Mouse (Mus musculus): ENCODE measurements around the gene Hic2. TPM values are rescaled to one million over a fixed set of nuclear protein-coding genes. Genes with fewer than 3 reads are reported as not detected.
A peak's percentile ranks its signal among the peaks of the same experiment; 100 is the strongest.

Gene Hic2
- polyA plus RNA-seq, 1 experiment from 2014 or later, result 9.4 TPM

DNA sequence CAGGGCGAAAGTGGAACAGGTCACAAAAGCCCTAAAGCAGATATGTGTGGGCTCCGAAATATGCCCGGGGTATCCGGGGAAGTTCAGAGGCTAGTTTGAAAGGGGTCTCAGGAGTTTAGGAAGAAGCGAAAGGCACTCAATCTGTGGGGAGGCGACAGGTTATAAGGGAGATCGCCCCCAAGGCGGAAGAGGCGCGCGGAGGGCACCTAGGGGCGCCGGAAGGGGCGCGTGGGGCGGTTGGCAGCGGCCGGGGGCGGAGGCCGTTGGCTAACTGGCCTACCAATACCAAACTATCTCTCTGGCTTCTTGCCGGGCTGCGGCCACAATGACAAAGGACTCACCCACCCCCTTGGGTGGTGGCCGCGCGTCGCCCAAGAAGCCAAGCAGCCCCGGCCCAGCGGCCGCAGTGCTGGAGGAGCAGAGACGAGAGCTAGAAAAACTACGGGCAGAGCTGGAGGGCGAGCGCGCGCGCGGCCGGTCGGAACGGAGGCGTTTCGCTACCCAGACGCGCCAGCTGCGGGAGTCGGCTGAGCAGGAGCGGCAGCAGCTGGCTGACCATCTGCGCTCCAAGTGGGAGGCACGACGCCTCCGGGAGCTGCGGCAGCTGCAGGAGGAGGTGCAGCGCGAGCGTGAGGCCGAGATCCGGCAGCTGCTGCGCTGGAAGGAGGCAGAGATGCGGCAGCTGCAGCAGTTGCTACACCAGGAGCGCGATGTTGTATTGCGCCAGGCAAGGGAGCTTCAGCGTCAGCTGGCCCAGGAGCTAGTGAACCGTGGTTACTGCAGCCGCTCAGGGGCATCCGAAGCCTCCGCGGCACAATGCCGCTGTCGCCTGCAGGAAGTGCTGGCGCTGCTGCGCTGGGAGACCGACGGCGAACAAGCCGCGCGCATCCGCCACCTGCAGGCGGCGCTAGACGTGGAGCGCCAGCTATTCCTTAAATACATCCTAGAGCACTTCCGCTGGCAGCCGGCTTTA lies 24.7 kb upstream of the Hic2 start, which contains the start of gene Rimbp3:
Gene Rimbp3, plus strand, starts transcription at position 215 of the 973 bp plus-strand sequence.
- Histone ChIP-seq H3K9ac (replicated peaks; ENCODE audit: low read depth, low read length) (peak within 1 kb of the TSS; percentile 84), H3K27ac (ENCODE audit: low read length) (peak within 1 kb of the TSS; percentile 87), H3K9me3 (ENCODE audit: control insufficient read depth, low read length) (no peaks in the 10 kb centered on the region), H3K4me2 (ENCODE audit: low read length) (peak within 1 kb of the TSS; percentile 82), H3K4me3 (replicated peaks; ENCODE audit: low read length) (peak within 1 kb of the TSS; percentile 74), H3K36me3 (ENCODE audit: control insufficient read depth, insufficient read depth) (no peaks in the 10 kb centered on the region), H3K27me3 (replicated peaks; ENCODE audit: control insufficient read depth, insufficient read depth, low read length) (0 out of 2 replicates have a peak, but pooled peaks cover 3% of the 10 kb centered on the region), H3K4me1 (replicated peaks; ENCODE audit: control insufficient read depth, insufficient read depth, low read length) (peaks cover 20% of the 10 kb centered on the region)
- WGBS, result under 1% methylated on average over 85 of the region's 85 CpGs
- peak; percentile 80 for ATAC-seq

DNA sequence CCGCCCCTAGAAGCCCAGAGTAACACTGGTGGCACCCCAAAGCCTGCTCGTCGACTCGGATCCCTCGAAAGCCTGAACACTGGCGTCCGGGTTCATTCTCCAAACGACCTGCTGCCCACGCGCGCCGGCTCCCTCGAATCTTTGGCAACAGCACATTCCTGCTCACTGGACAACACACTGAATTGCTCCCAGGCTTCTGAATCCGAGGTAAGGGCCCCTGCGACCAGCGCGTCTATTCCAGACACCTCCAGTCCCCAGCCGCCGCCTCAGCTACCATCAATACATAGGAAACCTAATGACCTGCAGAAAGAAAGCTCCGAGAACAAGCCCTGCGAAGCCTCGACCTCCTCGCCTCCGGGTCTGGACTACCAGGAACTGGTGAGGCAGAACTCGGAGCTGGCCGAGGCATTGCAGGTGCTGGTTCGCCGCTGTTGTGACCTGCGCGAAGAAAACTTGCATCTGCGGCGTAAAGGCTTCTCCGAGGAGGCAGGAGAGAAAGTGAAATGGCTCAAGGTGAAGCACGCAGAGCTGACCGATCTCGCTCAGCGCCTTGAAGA lies 23.9 kb upstream of the Hic2 start:
- H3K27ac ChIP-seq (ENCODE audit: low read length), result peak overlapping the region; percentile 87
- peaks cover 20% of the 10 kb centered on the region for H3K4me1 ChIP-seq (replicated peaks; ENCODE audit: control insufficient read depth, insufficient read depth, low read length)
- no peaks in the 10 kb centered on the region for H3K36me3 ChIP-seq (ENCODE audit: control insufficient read depth, insufficient read depth)
- peak; percentile 6; the same call in 1 of the 2 replicates for ATAC-seq
- 0 out of 2 replicates have a peak, but pooled peaks cover 3% of the 10 kb centered on the region for H3K27me3 ChIP-seq (replicated peaks; ENCODE audit: control insufficient read depth, insufficient read depth, low read length)
- H3K9me3 ChIP-seq (ENCODE audit: control insufficient read depth, low read length), result no peaks in the 10 kb centered on the region
- peak overlapping the region; percentile 84 for H3K9ac ChIP-seq (replicated peaks; ENCODE audit: low read depth, low read length)
- WGBS, result 1% methylated on average over 37 of the region's 37 CpGs
- peak overlapping the region; percentile 74 for H3K4me3 ChIP-seq (replicated peaks; ENCODE audit: low read length)
- peak overlapping the region; percentile 82 for H3K4me2 ChIP-seq (ENCODE audit: low read length)

DNA sequence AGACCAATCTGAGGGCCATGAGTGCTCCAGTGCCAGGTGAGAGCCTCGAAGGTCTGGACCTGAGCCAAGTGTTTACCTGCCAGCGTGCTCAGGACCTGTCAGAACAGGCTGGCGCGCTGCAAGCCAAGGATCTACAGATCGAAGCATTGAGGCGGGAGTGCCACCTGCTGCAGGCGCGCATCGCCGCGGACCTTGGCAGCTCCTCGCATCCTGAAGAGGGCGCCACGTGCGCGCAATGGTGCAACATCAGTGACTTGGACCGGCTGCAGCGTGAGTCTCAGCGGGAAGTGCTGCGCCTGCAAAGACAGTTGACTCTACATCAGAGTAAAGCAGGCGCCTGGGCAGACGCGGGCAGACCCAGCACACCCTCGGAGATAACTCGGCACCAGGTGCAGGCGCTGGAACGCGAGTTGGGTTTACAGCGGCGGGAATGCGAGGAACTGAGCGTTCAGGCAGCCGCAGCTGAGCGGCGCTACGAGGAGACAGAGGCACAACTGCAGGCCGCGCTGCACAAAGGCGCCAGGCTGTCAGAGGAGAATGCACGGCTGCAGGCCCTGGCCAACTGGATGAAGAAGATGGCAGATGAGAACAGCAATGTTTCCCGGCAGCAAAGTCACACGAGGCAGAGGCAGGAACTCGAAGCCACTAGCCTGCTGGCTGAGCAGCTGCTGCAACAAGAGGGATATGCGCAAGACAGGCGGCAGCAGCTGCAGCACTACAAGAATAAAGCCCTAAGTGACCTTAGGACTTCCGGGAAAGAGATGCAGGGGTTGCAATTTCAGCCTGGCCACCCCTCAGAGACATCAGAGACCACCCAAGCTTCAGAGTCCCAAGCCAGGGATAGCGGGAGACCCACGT lies 23.2 kb upstream of the Hic2 start:
- 8% methylated on average over 48 of the region's 48 CpGs for WGBS
- Histone ChIP-seq H3K4me3 (replicated peaks; ENCODE audit: low read length) (peak overlapping the region; percentile 74), H3K9ac (replicated peaks; ENCODE audit: low read depth, low read length) (peak overlapping the region; percentile 84), H3K9me3 (ENCODE audit: control insufficient read depth, low read length) (no peaks in the 10 kb centered on the region), H3K36me3 (ENCODE audit: control insufficient read depth, insufficient read depth) (no peaks in the 10 kb centered on the region), H3K27ac (ENCODE audit: low read length) (no peak overlapping the region; the same call in 1 of the 2 replicates), H3K27me3 (replicated peaks; ENCODE audit: control insufficient read depth, insufficient read depth, low read length) (0 out of 2 replicates have a peak, but pooled peaks cover 3% of the 10 kb centered on the region), H3K4me2 (ENCODE audit: low read length) (peak overlapping the region; percentile 82), H3K4me1 (replicated peaks; ENCODE audit: control insufficient read depth, insufficient read depth, low read length) (peaks cover 20% of the 10 kb centered on the region)
- ATAC-seq, result peak; percentile 71

DNA sequence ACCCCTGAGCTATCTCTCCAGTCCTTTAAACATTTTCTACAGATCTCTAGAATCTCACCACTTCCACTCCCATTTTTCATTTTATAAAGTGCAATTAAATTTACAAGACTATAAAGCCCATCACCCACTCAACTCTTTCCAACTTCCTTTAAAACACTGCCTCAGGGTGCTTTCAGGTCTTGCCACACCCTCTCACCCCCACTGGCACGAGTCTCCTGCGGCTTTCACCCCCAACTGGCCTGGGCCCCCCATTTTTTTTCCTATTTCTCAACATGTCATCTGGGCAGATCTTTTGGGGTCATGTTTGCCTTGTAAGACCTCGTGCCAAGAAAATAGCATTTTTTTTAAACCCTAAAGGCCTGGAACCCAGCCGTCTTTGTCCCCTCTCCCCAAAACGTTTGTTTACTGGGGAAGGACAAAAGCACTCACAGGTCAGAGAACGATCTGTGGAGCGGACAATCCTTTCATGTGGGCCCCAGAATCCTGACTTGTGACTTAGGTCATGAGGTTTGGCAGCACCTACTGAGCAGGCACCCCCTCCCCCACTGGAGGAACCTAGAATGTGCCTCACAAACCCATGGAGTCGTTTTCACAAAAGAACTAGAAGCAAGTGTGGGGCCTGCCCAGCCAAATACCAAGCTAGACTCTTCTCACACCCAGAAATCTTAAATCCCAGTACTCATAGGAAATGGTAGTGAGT lies 16.3 kb upstream of the Hic2 start:
- WGBS, result 72% methylated on average over 8 of the region's 8 CpGs
- H3K4me2 ChIP-seq (ENCODE audit: low read length), result no peak overlapping the region
- no peak overlapping the region for H3K4me3 ChIP-seq (replicated peaks; ENCODE audit: low read length)
- no peak for ATAC-seq
- no peaks in the 10 kb centered on the region for H3K36me3 ChIP-seq (ENCODE audit: control insufficient read depth, insufficient read depth)
- H3K4me1 ChIP-seq (replicated peaks; ENCODE audit: control insufficient read depth, insufficient read depth, low read length), result no peaks in the 10 kb centered on the region
- no peak overlapping the region for H3K9ac ChIP-seq (replicated peaks; ENCODE audit: low read depth, low read length)
- no peaks in the 10 kb centered on the region for H3K9me3 ChIP-seq (ENCODE audit: control insufficient read depth, low read length)
- H3K27me3 ChIP-seq (replicated peaks; ENCODE audit: control insufficient read depth, insufficient read depth, low read length), result no peaks in the 10 kb centered on the region
- no peak overlapping the region for H3K27ac ChIP-seq (ENCODE audit: low read length)

DNA sequence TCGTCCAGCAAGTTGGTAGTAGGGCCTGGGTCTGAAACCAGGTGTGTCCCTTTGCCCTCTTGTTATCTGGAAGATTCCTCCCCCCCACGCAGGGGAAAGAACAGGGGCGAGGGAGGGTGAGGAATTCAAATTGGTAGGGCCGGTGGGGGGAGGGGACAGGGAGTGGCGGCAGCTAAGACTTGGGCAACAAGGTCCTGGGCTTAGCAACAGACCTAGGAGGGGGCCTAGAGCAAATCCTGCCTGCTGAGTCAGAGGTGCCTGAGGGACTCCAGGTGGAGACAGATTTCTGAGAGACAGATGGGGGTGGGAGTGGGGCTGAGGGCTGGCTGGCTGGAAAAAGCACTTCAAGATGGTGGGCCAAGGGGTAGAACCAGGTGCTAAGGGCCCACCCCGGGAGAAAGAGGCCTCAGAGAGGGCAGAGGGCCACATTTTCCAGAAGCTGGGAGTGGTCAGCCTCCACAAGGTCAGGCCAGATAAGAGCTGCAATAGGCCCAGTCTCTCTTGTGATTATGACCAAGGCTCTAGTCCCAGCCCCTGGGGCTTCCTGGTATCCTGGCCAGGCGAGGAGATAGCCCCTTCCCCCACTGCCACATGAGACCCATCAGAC lies 13.1 kb upstream of the Hic2 start:
- Histone ChIP-seq H3K27me3 (replicated peaks; ENCODE audit: control insufficient read depth, insufficient read depth, low read length) (no peaks in the 10 kb centered on the region), H3K4me3 (replicated peaks; ENCODE audit: low read length) (no peak overlapping the region), H3K27ac (ENCODE audit: low read length) (no peak overlapping the region), H3K4me1 (replicated peaks; ENCODE audit: control insufficient read depth, insufficient read depth, low read length) (no peaks in the 10 kb centered on the region), H3K9ac (replicated peaks; ENCODE audit: low read depth, low read length) (no peak overlapping the region), H3K9me3 (ENCODE audit: control insufficient read depth, low read length) (no peaks in the 10 kb centered on the region), H3K36me3 (ENCODE audit: control insufficient read depth, insufficient read depth) (no peaks in the 10 kb centered on the region), H3K4me2 (ENCODE audit: low read length) (no peak overlapping the region)
- ATAC-seq, result no peak
- WGBS, result 39% methylated on average over 7 of the region's 7 CpGs

DNA sequence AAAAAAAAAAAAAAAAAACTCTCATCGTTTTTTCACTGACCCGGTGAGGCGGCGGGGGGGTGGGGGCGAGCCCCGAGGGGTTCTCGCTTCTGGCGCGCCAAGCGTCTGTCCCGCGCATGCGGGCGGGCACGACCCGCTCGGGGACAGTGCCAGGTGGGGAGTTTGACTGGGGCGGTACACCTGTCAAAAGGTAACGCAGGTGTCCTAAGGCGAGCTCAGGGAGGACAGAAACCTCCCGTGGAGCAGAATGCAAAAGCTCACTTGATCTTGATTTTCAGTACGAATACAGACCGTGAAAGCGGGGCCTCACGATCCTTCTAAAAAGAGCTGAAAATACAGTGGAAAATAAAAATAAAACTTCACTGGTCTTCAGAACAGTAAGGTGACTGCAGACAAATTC lies 11.2 kb upstream of the Hic2 start:
- no peak overlapping the region for H3K9ac ChIP-seq (replicated peaks; ENCODE audit: low read depth, low read length)
- ATAC-seq, result peak; percentile 100
- H3K9me3 ChIP-seq (ENCODE audit: control insufficient read depth, low read length), result no peaks in the 10 kb centered on the region
- H3K27me3 ChIP-seq (replicated peaks; ENCODE audit: control insufficient read depth, insufficient read depth, low read length), result no peaks in the 10 kb centered on the region
- no peak overlapping the region for H3K4me2 ChIP-seq (ENCODE audit: low read length)
- WGBS, result 36% methylated on average over 25 of the region's 25 CpGs
- no peak overlapping the region for H3K4me3 ChIP-seq (replicated peaks; ENCODE audit: low read length)
- H3K4me1 ChIP-seq (replicated peaks; ENCODE audit: control insufficient read depth, insufficient read depth, low read length), result no peaks in the 10 kb centered on the region
- no peaks in the 10 kb centered on the region for H3K36me3 ChIP-seq (ENCODE audit: control insufficient read depth, insufficient read depth)
- H3K27ac ChIP-seq (ENCODE audit: low read length), result no peak overlapping the region

DNA sequence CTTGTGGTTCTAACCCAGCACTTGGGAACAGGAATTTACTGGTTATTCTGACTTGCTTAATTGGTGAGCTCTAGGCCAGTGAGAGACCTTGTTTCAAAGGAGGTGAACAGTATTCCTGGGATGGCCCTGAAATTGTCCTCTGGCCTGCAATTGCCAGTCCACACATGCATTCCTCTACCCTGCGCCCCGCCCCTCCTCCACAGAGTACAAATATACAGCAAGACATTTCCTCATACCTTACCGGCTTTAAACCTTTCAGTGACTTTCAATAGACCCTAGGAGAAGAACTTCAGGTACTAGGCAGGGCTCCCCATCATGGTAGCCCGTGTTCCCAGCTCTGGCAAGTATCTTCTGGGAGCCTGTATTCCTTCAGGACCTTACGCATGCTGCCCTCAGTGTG lies 7.8 kb upstream of the Hic2 start:
- no peak overlapping the region for H3K27ac ChIP-seq (ENCODE audit: low read length)
- no peak overlapping the region for H3K4me2 ChIP-seq (ENCODE audit: low read length)
- no peak overlapping the region for H3K9ac ChIP-seq (replicated peaks; ENCODE audit: low read depth, low read length)
- no peaks in the 10 kb centered on the region for H3K4me1 ChIP-seq (replicated peaks; ENCODE audit: control insufficient read depth, insufficient read depth, low read length)
- H3K9me3 ChIP-seq (ENCODE audit: control insufficient read depth, low read length), result no peaks in the 10 kb centered on the region
- 90% methylated on average over 5 of the region's 5 CpGs for WGBS
- H3K36me3 ChIP-seq (ENCODE audit: control insufficient read depth, insufficient read depth), result no peaks in the 10 kb centered on the region
- no peaks in the 10 kb centered on the region for H3K27me3 ChIP-seq (replicated peaks; ENCODE audit: control insufficient read depth, insufficient read depth, low read length)
- no peak overlapping the region for H3K4me3 ChIP-seq (replicated peaks; ENCODE audit: low read length)
- ATAC-seq, result no peak

DNA sequence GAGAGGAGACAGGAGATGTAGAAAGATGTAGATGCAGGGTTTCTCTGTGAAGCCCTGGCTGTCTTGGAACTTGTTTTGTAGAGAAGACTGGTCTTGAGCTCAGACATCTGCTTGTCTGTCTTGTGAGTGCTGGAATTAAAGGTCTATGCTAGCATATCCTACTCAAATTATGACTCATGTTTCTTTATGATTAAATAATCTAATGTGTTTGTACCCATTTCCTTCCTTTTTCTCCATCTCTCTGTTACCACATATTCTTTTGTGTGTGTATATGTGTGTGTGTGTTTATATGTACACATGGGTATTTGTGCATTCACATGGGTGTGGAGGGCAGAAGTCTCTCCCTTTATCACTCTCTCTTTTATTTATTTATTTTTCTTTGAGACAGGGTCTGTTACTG lies 6.9 kb upstream of the Hic2 start:
- H3K4me2 ChIP-seq (ENCODE audit: low read length), result no peak overlapping the region
- ATAC-seq, result no peak
- H3K9me3 ChIP-seq (ENCODE audit: control insufficient read depth, low read length), result no peaks in the 10 kb centered on the region
- H3K4me3 ChIP-seq (replicated peaks; ENCODE audit: low read length), result no peak overlapping the region
- no peak overlapping the region for H3K27ac ChIP-seq (ENCODE audit: low read length)
- H3K27me3 ChIP-seq (replicated peaks; ENCODE audit: control insufficient read depth, insufficient read depth, low read length), result no peaks in the 10 kb centered on the region
- H3K9ac ChIP-seq (replicated peaks; ENCODE audit: low read depth, low read length), result no peak overlapping the region
- H3K4me1 ChIP-seq (replicated peaks; ENCODE audit: control insufficient read depth, insufficient read depth, low read length), result no peaks in the 10 kb centered on the region
- no peaks in the 10 kb centered on the region for H3K36me3 ChIP-seq (ENCODE audit: control insufficient read depth, insufficient read depth)

Data from forebrain, embryonic 16.5 days (tissue).